Mouse (Mus musculus) hindbrain, embryonic 10.5 days (tissue): Measurements from ENCODE around the gene Gng7. TPM values are rescaled to one million over a fixed set of nuclear protein-coding genes. Genes with fewer than 3 reads are reported as not detected.
A peak's percentile ranks its signal among the peaks of the same experiment; 100 is the strongest.

Experiments used
- DNase-seq: peaks from one replicate; pipeline ENCODE4 v3.0.0-alpha.2; 2017; ENCODE audit warnings: low spot score
- H3K27ac ChIP-seq: fragments of 300-500 bp; sonication (generic); 2 replicates; pipeline ENCODE4 v1.5.1; 2016; ENCODE audit warnings: mild to moderate bottlenecking, moderate library complexity
- H3K27me3 ChIP-seq: fragments of 300-500 bp; sonication (generic); 2 replicates; pipeline ENCODE4 v1.6.1; 2016; ENCODE audit warnings: mild to moderate bottlenecking; ENCODE audit not compliant: poor library complexity, insufficient read depth, severe bottlenecking
- H3K36me3 ChIP-seq: fragments of 300-500 bp; sonication (generic); 2 replicates; pipeline ENCODE4 v1.6.1; 2016; ENCODE audit warnings: mild to moderate bottlenecking, moderate library complexity
- H3K4me1 ChIP-seq: fragments of 300-500 bp; sonication (generic); replicated peaks from 2 replicates; pipeline ENCODE4 v1.6.1; 2016; ENCODE audit warnings: mild to moderate bottlenecking
- H3K4me3 ChIP-seq: fragments of 300-500 bp; sonication (generic); 2 replicates; pipeline ENCODE4 v1.5.1; 2016; ENCODE audit warnings: mild to moderate bottlenecking, moderate library complexity
- H3K9me3 ChIP-seq: fragments of 300-500 bp; sonication (generic); 2 replicates; pipeline ENCODE4 v1.6.1; 2016; ENCODE audit warnings: mild to moderate bottlenecking, moderate library complexity
- WGBS: fragments of 180-500 bp; shearing (Covaris S2); methylation state at CpG from one replicate; pipeline ENCODE4 v1.1.7; 2016; 5-methylcytosine and 5-hydroxymethylcytosine counted together
- polyA plus RNA-seq: library from polyadenylated mRNA; unstranded; fragments of >200 nt; fragmentation: Nextera tagmentation; extraction: Ambion mirVana; gene quantifications from 2 replicates; pipeline ENCODE4 v1.2.1, GENCODE M21; 2016

Gene Gng7
- polyA plus RNA-seq, 1 experiment from 2014 or later = 8.6 TPM

DNA sequence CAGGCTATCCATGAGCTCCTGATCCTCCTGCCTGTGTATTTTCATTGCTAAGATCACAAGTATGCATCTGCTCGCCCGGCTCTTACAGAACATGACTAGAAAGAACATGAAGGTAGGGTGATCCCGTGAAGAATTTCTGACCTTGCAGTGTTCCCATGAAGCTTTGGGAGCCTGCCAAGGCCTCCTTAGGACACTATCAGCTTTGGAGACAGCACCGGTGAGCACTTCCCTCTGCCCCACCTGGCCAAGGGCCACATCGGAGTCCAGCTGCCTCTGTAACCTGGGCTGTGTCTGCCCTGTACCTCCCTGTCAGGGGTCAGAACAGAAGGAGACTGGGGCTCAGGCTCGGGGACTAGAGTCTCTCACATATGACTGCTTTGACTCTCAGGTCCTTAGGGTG is 28.0 kb downstream of the Gng7 start:
- DNase-seq = no peak
- WGBS = 70% methylated on average over 6 of the region's 6 CpGs
- H3K4me1 ChIP-seq = peaks cover 20% of the 10 kb centered on the region
- peaks cover 56% of the 10 kb centered on the region for H3K27me3 ChIP-seq
- 0 out of 2 replicates have a peak overlapping the region, but pooled peaks have one; percentile 1 for H3K4me3 ChIP-seq
- no peaks in the 10 kb centered on the region for H3K36me3 ChIP-seq
- H3K9me3 ChIP-seq = no peaks in the 10 kb centered on the region
- H3K27ac ChIP-seq = no peak overlapping the region

DNA sequence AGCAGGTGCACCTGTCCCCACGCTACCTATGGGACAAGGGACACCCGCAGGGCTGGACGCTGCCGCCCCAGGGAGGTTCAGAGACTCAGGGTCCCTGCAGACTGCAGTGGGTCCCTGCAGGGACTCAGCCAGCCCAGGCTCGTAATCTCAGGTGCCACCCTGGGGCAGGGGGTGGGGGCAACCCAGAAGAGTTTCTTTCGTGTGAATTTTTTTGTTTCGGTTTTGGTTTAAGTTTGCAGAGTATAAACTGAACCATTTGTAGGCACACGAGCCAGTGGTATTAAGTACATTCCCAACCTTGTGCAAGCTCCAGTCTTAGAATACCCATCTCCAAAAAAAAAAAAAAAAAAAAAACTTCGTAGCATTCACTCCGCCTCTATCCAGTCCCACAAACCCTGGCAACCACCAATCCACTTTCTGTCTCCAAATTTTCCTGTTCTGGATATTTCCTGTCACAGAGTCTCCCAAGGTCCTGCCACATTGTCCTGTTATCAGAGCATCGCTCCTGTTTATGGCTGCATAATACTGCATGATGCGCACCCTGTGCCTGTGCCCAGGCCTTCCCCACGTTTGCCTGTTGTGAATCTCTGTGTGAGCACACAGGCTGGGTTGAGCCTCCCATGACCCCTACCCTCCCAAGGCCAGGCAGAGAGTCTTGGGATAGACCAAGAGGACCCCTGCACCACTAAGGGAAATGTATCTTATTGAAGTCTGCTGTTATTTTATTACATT is 28.6 kb downstream of the Gng7 start:
- peaks cover 20% of the 10 kb centered on the region for H3K4me1 ChIP-seq
- H3K36me3 ChIP-seq = no peaks in the 10 kb centered on the region
- H3K9me3 ChIP-seq = no peaks in the 10 kb centered on the region
- H3K4me3 ChIP-seq = peak overlapping the region; percentile 13
- 34% methylated on average over 13 of the region's 13 CpGs for WGBS
- H3K27ac ChIP-seq = no peak overlapping the region
- DNase-seq = no peak
- peaks cover 56% of the 10 kb centered on the region for H3K27me3 ChIP-seq

DNA sequence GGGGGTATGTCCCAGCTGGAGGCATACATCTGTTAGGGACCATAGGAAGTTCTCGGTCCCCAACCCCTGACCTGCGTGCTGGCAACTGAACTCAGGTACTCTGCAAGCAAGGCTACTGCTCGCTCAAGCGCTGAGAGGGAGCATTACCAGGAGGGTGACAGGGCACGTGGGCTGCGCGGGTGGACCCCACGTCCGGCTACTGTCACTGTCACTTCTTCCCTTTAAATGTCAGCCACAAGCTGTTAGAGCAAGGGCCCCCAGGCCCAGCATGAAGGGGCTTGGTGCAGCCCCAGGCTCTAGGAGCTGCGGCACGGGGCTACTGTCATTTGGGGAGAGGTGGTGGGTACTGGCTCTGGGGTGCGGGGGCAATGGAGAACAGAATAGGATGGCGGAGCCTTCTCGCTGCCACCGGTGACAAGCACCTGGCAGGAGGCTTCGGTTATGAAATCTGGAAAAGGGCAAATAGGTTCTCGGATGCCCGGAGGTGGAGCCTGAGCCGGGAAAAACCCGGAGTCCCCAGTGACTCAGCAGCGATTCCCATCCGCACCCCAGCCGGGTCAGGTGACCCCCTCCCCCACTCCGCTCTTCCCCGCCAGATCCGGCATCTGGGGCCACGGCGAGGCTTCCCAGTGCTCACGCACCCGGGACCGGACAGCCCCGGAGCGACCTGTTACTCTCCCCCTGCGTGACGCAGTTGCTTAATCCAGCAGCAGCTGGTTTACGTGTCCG is 29.3 kb downstream of the Gng7 start:
- Histone ChIP-seq H3K4me1 (peaks cover 20% of the 10 kb centered on the region), H3K36me3 (no peaks in the 10 kb centered on the region), H3K4me3 (peak overlapping the region; percentile 13), H3K27ac (no peak overlapping the region), H3K9me3 (no peaks in the 10 kb centered on the region), H3K27me3 (peaks cover 56% of the 10 kb centered on the region)
- 9% methylated on average over 37 of the region's 37 CpGs for WGBS
- no peak for DNase-seq

DNA sequence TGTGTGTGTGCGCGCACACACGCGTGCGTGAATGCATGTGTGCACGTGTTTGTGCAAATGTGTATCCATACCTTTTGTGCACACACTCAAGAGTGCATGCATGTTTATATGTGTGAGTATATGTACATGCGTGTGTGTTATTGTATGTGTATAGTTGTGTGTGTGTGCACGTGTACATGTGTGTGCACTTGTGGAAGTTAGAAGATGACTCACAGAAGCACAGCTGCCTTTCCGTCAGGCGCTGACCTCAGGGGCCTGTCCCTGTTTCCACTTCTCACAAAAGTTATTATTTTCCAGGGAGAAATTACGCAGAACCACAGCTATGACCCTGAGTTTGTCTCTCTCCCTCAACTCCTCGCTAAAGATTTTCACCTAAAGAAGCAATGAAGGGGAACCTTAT is 30.5 kb downstream of the Gng7 start:
- H3K4me1 ChIP-seq = peaks cover 20% of the 10 kb centered on the region
- no peak overlapping the region for H3K4me3 ChIP-seq
- WGBS = 90% methylated on average over 12 of the region's 12 CpGs
- no peak for DNase-seq
- peaks cover 52% of the 10 kb centered on the region for H3K27me3 ChIP-seq
- no peaks in the 10 kb centered on the region for H3K36me3 ChIP-seq
- H3K27ac ChIP-seq = no peak overlapping the region
- no peaks in the 10 kb centered on the region for H3K9me3 ChIP-seq

GRCm38 (mm10) chr10:80982381-80982780 is 32.4 kb downstream of the Gng7 start:
- WGBS = 66% methylated on average over 4 of the region's 4 CpGs
- DNase-seq = no peak
- no peaks in the 10 kb centered on the region for H3K9me3 ChIP-seq

GRCm38 (mm10) chr10:80981564-80982112 is 33.1 kb downstream of the Gng7 start:
- H3K4me3 ChIP-seq = no peak overlapping the region
- 56% methylated on average over 7 of the region's 7 CpGs for WGBS
- peaks cover 26% of the 10 kb centered on the region for H3K27me3 ChIP-seq
- no peak for DNase-seq
- no peaks in the 10 kb centered on the region for H3K36me3 ChIP-seq
- no peaks in the 10 kb centered on the region for H3K9me3 ChIP-seq
- H3K4me1 ChIP-seq = peaks cover 15% of the 10 kb centered on the region
- H3K27ac ChIP-seq = peak overlapping the region; percentile 5; the same call in 1 of the 2 replicates

More at GRCm38 (mm10) chr10:80982381-80982780, 32.4 kb downstream of the Gng7 start:
- H3K27me3 ChIP-seq = peaks cover 34% of the 10 kb centered on the region
- no peak overlapping the region for H3K27ac ChIP-seq
- no peaks in the 10 kb centered on the region for H3K36me3 ChIP-seq
- H3K4me1 ChIP-seq = peaks cover 15% of the 10 kb centered on the region
- no peak overlapping the region for H3K4me3 ChIP-seq

DNA sequence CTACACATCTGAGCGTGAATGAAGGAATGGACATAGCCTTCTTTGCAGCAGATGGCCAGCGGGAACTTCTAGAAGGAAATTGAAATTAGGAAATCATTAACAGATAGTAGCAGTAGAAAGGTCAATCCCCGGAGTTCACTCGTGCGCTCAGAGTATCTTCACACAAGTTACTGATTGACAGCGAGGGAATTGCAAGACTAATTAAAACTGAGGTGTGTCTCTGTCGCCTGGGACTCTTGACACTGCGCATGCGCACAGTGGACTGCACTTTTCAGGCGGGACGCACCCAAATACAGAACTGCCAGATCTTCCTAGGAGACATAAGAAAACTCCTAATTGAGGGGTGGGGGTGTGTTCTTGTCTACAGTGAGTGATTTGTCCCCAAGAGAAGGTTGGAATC is 39.3 kb downstream of the Gng7 start:
- Histone ChIP-seq H3K4me1 (peaks cover 19% of the 10 kb centered on the region), H3K9me3 (0 out of 2 replicates have a peak, but pooled peaks cover 5% of the 10 kb centered on the region), H3K27ac (no peak overlapping the region), H3K4me3 (no peak overlapping the region), H3K36me3 (no peaks in the 10 kb centered on the region), H3K27me3 (no peaks in the 10 kb centered on the region)
- DNase-seq = no peak
- 90% methylated on average over 11 of the region's 11 CpGs for WGBS

- Histone ChIP-seq H3K27me3 (no peaks in the 10 kb centered on the region), H3K36me3 (no peaks in the 10 kb centered on the region), H3K4me3 (no peak overlapping the region), H3K4me1 (peaks cover 22% of the 10 kb centered on the region), H3K9me3 (0 out of 2 replicates have a peak, but pooled peaks cover 5% of the 10 kb centered on the region), H3K27ac (peak overlapping the region; percentile 26; the same call in 1 of the 2 replicates)
- DNase-seq = no peak
- WGBS = 79% methylated on average over 1 of the region's 1 CpGs
These were observed 41.0 kb downstream of the Gng7 start for GRCm38 (mm10) chr10:80973722-80974121.

DNA sequence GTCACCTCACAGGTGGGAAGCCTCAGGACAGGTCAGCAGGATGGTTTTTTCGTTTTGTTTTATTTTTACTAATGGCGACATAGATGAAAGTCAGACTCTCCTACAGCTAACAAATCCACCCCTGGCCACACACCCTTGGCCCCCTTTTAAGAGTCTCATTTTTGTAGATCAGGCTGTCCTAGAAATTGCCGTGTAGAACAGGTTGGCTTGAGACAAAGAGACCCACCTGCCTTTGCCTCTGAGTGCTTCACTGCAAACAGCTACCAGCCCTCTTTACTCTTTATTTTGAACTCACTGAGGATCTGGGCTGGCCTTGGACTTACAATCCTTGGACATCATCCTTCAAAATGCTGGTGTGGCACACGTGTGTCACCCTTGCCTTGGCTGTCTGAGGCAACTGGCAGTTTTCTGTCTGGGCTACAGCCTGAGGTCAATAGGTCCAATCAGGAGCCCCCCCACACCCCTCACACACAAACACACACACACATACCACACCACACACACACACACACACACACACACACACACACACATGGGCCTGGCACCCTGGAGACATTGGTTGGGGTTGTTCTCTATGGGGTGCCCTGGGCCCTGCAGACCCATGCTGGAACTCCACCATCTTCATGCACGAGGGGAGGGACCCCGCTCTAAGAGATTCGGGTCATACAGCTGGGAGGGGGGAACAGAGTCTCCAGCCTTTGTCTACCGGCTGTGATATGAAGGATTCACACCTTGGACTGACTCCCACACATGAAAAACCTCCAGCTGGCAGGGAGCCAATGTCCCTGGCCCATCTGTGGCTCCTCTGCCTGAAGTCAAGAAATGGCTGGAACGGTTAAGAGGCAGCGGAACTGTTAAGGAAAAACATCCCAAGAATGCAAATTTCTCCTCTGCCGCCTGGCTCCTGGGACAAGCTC is 42.4 kb downstream of the Gng7 start:
- Histone ChIP-seq H3K36me3 (no peaks in the 10 kb centered on the region), H3K4me3 (no peak overlapping the region), H3K4me1 (peaks cover 23% of the 10 kb centered on the region), H3K9me3 (0 out of 2 replicates have a peak, but pooled peaks cover 5% of the 10 kb centered on the region), H3K27me3 (no peaks in the 10 kb centered on the region), H3K27ac (0 out of 2 replicates have a peak overlapping the region, but pooled peaks have one; percentile 35)
- 67% methylated on average over 11 of the region's 11 CpGs for WGBS
- no peak for DNase-seq

GRCm38 (mm10) chr10:80971533-80971932 is 43.2 kb downstream of the Gng7 start:
- WGBS = 83% methylated on average over 15 of the region's 15 CpGs
- no peaks in the 10 kb centered on the region for H3K27me3 ChIP-seq

GRCm38 (mm10) chr10:80970159-80970558 is 44.6 kb downstream of the Gng7 start:
- no peak overlapping the region for H3K27ac ChIP-seq
- no peak overlapping the region for H3K4me3 ChIP-seq
- DNase-seq = no peak
- H3K4me1 ChIP-seq = peaks cover 28% of the 10 kb centered on the region
- no peaks in the 10 kb centered on the region for H3K27me3 ChIP-seq
- H3K9me3 ChIP-seq = 0 out of 2 replicates have a peak, but pooled peaks cover 5% of the 10 kb centered on the region
- H3K36me3 ChIP-seq = no peaks in the 10 kb centered on the region
- WGBS = 87% methylated on average over 8 of the region's 8 CpGs

More at GRCm38 (mm10) chr10:80971533-80971932, 43.2 kb downstream of the Gng7 start:
- no peaks in the 10 kb centered on the region for H3K36me3 ChIP-seq
- DNase-seq = no peak
- H3K27ac ChIP-seq = no peak overlapping the region
- H3K4me1 ChIP-seq = peaks cover 28% of the 10 kb centered on the region
- H3K9me3 ChIP-seq = 0 out of 2 replicates have a peak, but pooled peaks cover 5% of the 10 kb centered on the region
- no peak overlapping the region for H3K4me3 ChIP-seq

GRCm38 (mm10) chr10:80969298-80969697 is 45.4 kb downstream of the Gng7 start:
- Histone ChIP-seq H3K36me3 (no peaks in the 10 kb centered on the region), H3K27ac (no peak overlapping the region), H3K9me3 (0 out of 2 replicates have a peak, but pooled peaks cover 5% of the 10 kb centered on the region), H3K4me1 (peaks cover 36% of the 10 kb centered on the region), H3K4me3 (no peak overlapping the region), H3K27me3 (no peaks in the 10 kb centered on the region)
- no peak for DNase-seq
- WGBS = 71% methylated on average over 3 of the region's 3 CpGs
